Mouse (Mus musculus) thymus, adult 2 months (tissue): ENCODE results near the gene Ankrd44. TPM values are rescaled to one million over a fixed set of nuclear protein-coding genes. Genes with fewer than 3 reads are reported as not detected.

Experiments
- DNase-seq: peaks from one replicate; pipeline ENCODE4 v3.0.0; 2021
- H3K27ac ChIP-seq: fragments of 200-500 bp; 2 replicates; pipeline ENCODE4 v1.5.1; 2012; ENCODE audit warnings: low read length, control low read depth; ENCODE audit not compliant: control insufficient read depth, insufficient read depth
- H3K27me3 ChIP-seq: fragments of 200-500 bp; 2 replicates; pipeline ENCODE4 v1.6.1; 2012; ENCODE audit warnings: mild to moderate bottlenecking, low read length, moderate library complexity, mixed read lengths; ENCODE audit not compliant: control insufficient read depth, insufficient read depth
- H3K36me3 ChIP-seq: fragments of 200-500 bp; 2 replicates; pipeline ENCODE4 v1.6.1; 2012; ENCODE audit warnings: mild to moderate bottlenecking, low read length, moderate library complexity; ENCODE audit not compliant: control insufficient read depth, insufficient read depth
- H3K4me1 ChIP-seq: fragments of 200-500 bp; replicated peaks from 2 replicates; pipeline ENCODE4 v1.6.1; 2012; ENCODE audit warnings: low read length; ENCODE audit not compliant: control insufficient read depth, insufficient read depth
- H3K4me3 ChIP-seq: fragments of 200-500 bp; 2 replicates; pipeline ENCODE4 v1.5.1; 2012; ENCODE audit warnings: mild to moderate bottlenecking, low read length, control low read depth, moderate library complexity; ENCODE audit not compliant: control insufficient read depth, insufficient read depth
- CTCF ChIP-seq: fragments of 200-500 bp; IDR thresholded peaks from 2 replicates; pipeline ENCODE4 v1.5.1; 2012; ENCODE audit warnings: mild to moderate bottlenecking, control low read depth, low read length, moderate library complexity, borderline replicate concordance; ENCODE audit not compliant: control insufficient read depth, poor library complexity, insufficient read depth; ENCODE audit errors: extremely low read depth
- POLR2A ChIP-seq: fragments of 200-500 bp; IDR thresholded peaks from 2 replicates; pipeline ENCODE4 v1.6.1; 2012; ENCODE audit warnings: mild to moderate bottlenecking, low read length, control low read depth, moderate library complexity; ENCODE audit not compliant: control insufficient read depth, poor library complexity, insufficient read depth; ENCODE audit errors: extremely low read depth
- WGBS: fragments of 180-500 bp; shearing (Covaris S2); methylation state at CpG from one replicate; pipeline ENCODE4 v1.1.7; 2018; 5-methylcytosine and 5-hydroxymethylcytosine counted together
- polyA plus RNA-seq: library from polyadenylated mRNA; depleted of rRNA; stranded (reverse); fragments of >200 nt; gene quantifications from 2 replicates; pipeline ENCODE4 v1.2.3, GENCODE M21; 2012

Gene Ankrd44
- polyA plus RNA-seq, 1 experiment: 92.9 TPM

DNA sequence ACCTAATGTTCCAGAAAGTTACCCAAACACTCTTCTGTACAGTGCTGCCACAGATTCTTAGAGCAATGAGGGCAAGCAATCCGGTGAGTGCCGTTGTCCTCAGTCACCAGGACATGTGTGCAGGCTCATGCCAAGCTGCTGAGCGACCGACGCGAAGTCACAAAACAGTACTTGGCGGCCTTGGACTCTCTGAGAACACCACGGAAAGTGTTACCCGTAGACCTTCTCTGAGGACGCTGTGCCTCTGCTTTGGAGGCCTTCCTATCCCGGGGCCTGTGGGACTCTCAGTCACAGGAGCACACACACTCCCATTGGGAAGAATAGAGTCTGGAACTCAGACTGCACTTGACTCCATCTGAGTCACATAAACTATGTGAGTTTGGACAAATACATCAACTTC lies 123.5 kb downstream of the Ankrd44 start:
- WGBS: 92% methylated on average over 11 of the region's 11 CpGs
- Histone ChIP-seq H3K4me1 (peaks cover 3% of the 10 kb centered on the region), H3K36me3 (no peaks in the 10 kb centered on the region), H3K27ac (no peak overlapping the region), H3K27me3 (no peaks in the 10 kb centered on the region), H3K4me3 (no peak overlapping the region)
- TF ChIP-seq CTCF (no peak), POLR2A (no peak)
- no peak for DNase-seq

DNA sequence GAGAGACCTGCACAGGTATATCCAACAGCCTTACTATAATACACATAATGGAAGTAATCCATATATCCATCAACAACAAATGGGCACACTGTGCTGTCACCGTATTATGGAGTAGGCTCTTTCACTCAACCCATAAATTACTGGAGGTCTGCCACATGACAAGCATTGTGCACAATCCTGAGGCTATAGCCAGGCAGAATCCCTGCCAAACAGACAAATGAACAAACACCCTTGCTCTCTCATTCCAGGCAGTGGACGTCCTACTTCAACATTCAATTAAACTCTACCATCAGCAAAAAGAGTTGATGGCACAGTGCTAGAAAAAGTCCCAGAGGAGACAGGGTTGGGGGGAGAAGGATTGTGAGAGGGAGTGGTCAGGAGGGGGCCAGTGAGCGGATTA lies 124.9 kb downstream of the Ankrd44 start:
- peaks cover 3% of the 10 kb centered on the region for H3K4me1 ChIP-seq
- H3K27ac ChIP-seq: no peak overlapping the region
- TF ChIP-seq CTCF: no peak
- TF ChIP-seq POLR2A: no peak
- no peaks in the 10 kb centered on the region for H3K36me3 ChIP-seq
- H3K27me3 ChIP-seq: no peaks in the 10 kb centered on the region
- no peak for DNase-seq
- 88% methylated on average over 2 of the region's 3 CpGs for WGBS
- no peak overlapping the region for H3K4me3 ChIP-seq

DNA sequence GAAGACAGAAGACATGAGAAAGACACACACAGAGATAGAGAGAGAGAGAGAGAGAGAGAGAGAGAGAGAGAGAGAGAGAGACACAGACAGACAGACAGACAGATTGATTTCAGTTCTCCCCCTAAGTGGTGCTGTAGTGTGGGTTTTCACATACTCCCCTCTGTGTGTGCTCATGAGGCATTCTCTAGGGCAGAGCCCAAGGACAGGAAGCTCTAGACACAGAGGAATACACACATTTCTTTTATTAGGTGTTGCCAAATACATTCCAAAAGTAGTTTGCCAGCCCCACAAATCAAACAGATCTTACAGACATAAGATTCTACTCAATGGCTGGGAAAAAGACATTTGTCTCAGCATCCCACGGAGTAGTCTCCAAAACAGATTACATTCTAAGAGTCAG lies 126.8 kb downstream of the Ankrd44 start:
- TF ChIP-seq POLR2A: no peak
- no peak for TF ChIP-seq CTCF

DNA sequence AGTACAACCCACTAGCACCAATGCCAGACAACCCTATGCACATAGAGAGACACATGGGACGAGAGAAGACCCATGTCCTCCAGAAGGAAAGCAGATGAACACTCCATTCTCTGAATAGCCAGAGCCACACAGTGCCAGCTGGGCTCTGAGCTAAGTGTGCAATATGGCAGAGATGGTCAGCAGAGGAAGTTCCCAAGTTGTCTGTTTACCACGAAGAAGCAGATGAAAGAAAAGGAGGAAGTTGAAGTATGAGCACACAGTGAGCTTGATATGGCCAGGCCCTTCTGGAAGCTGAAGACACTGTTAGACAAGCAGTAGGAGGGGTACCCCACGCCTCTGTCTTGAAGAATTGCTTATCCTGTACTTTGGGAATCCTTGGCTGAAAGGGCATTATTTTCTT lies 127.8 kb downstream of the Ankrd44 start:
- H3K4me1 ChIP-seq: peaks cover 3% of the 10 kb centered on the region
- WGBS: 42% methylated on average over 3 of the region's 3 CpGs
- H3K27ac ChIP-seq: no peak overlapping the region
- no peak for DNase-seq
- no peak for TF ChIP-seq POLR2A
- no peak for TF ChIP-seq CTCF
- no peaks in the 10 kb centered on the region for H3K27me3 ChIP-seq
- H3K36me3 ChIP-seq: no peaks in the 10 kb centered on the region
- H3K4me3 ChIP-seq: no peak overlapping the region

More for the DNA sequence above, 126.8 kb downstream of the Ankrd44 start:
- H3K36me3 ChIP-seq: no peaks in the 10 kb centered on the region
- DNase-seq: no peak
- no peaks in the 10 kb centered on the region for H3K27me3 ChIP-seq
- no peak overlapping the region for H3K4me3 ChIP-seq
- 94% methylated on average over 1 of the region's 1 CpGs for WGBS
- H3K4me1 ChIP-seq: peaks cover 3% of the 10 kb centered on the region
- no peak overlapping the region for H3K27ac ChIP-seq

DNA sequence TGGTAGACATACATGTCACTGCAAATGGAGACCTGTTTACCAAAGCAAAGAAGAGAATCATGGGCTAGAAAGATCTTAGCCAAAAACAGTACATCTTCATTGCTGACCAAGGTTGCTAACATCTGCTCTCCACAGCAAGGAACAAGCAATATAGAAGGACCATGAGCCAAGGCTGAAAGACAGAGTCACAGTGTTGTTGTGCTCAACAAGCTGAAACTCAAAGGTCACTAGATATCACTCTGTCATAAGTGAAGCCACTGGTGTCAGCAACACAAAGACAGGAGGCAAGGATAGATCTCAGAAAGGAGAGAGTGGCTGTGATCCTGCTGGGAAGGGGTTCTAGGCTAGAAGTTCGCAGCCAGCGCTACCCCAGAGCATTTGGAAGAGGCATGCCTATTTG lies 131.5 kb downstream of the Ankrd44 start:
- TF ChIP-seq CTCF (no peak), POLR2A (no peak)
- H3K4me1 ChIP-seq: peaks cover 3% of the 10 kb centered on the region
- DNase-seq: no peak
- 91% methylated on average over 2 of the region's 2 CpGs for WGBS
- no peaks in the 10 kb centered on the region for H3K27me3 ChIP-seq
- H3K27ac ChIP-seq: no peak overlapping the region
- H3K36me3 ChIP-seq: peaks cover 4% of the 10 kb centered on the region
- no peak overlapping the region for H3K4me3 ChIP-seq

DNA sequence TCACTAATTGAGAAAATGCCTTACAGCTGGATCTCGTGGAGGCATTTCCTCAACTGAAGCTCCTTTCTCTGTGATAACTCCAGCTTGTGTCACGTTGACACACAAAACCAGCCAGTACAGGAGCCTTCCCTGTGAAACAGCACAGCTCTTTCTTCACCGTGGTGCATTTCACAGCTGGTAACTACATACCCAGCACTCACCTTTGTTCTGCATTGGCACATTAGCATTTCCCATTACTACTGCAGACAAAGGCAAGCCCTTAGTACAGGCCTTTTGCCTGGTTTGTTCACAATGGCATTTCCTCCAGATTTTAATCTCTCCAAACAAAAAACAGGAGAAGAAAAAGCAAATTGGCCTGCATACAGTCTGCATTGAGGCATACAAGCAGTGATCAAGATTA lies 134.8 kb downstream of the Ankrd44 start:
- DNase-seq: no peak
- WGBS: 98% methylated on average over 3 of the region's 3 CpGs
- TF ChIP-seq CTCF: no peak
- no peak for TF ChIP-seq POLR2A
- H3K36me3 ChIP-seq: peaks cover 4% of the 10 kb centered on the region
- no peak overlapping the region for H3K27ac ChIP-seq
- no peaks in the 10 kb centered on the region for H3K27me3 ChIP-seq
- H3K4me1 ChIP-seq: no peaks in the 10 kb centered on the region
- no peak overlapping the region for H3K4me3 ChIP-seq

DNA sequence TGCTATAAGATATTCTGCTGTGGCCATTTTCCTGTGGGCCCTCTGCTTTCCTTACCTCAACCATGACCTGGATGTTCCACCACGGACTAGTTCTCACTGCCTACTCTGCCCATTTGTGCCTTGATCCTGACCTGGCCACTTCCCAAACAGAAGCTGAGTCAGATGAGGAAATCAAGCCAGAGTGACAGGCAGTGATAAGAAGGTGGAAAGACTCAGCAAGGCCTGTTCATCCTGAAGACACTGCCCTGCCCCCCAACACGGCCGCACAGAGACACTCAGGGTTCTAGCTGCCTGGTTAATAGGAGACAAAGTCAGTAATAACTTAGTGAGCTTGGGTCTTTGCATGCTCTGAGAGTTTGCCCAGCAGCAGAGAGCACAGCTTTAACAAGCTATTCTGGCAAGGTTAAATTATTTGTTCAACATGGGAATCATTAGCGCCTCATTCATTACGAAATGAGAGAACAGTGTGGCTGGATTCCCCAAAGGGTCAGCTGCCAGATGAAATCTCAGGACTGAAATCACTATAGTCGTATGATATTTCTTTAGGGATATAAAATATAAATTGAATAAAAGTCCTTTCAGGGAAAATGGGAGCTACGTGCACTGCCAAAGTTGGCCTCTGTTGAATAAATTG lies 136.7 kb downstream of the Ankrd44 start:
- TF ChIP-seq CTCF: no peak
- TF ChIP-seq POLR2A: no peak
- no peaks in the 10 kb centered on the region for H3K27me3 ChIP-seq
- no peak overlapping the region for H3K27ac ChIP-seq
- WGBS: 92% methylated on average over 7 of the region's 7 CpGs
- DNase-seq: no peak
- H3K4me3 ChIP-seq: no peak overlapping the region
- no peaks in the 10 kb centered on the region for H3K4me1 ChIP-seq
- H3K36me3 ChIP-seq: peaks cover 4% of the 10 kb centered on the region
